Comparison of ENCODE assay signal across 8 mouse cellular contexts in genomic region chr2:165825964-165826712, GRCm38 (mm10).
DNase-seq lines count a peak whose midpoint lies in the region; ATAC-seq and TF ChIP-seq lines count a peak whose summit lies in the region.
"Had no signal": no experiment of that assay in that cellular context is flagged by ENCODE, and none has a peak within 500 bp of the region (broad histone marks: within the 10 kb centered on the region; RNA-seq: fewer than 3 reads in every experiment).

No protein-coding gene starts in this region.

- 76% methylated on average over 10 of the region's 10 CpGs for WGBS in embryonic facial prominence, embryonic 10.5 days
- WGBS in heart, adult 2 months, result 40% methylated on average over 10 of the region's 10 CpGs
- WGBS in kidney, embryonic 15.5 days, result 54% methylated on average over 10 of the region's 10 CpGs
- WGBS in limb, embryonic 14.5 days, result 59% methylated on average over 10 of the region's 10 CpGs
- WGBS in midbrain, embryonic 16.5 days, result 61% methylated on average over 10 of the region's 10 CpGs

- H3K27ac ChIP-seq in embryonic facial prominence, embryonic 10.5 days (replicated peaks), result no peak overlapping the region
- peak overlapping the region; percentile 72 for H3K27ac ChIP-seq in heart, adult 2 months
- H3K27ac ChIP-seq in kidney, embryonic 15.5 days, result peak overlapping the region; percentile 71
- no peak overlapping the region for H3K27ac ChIP-seq in limb, embryonic 14.5 days (replicated peaks; ENCODE audit: low read depth, low read length)
- no peak overlapping the region for H3K27ac ChIP-seq in midbrain, embryonic 16.5 days (ENCODE audit: low read length)

- H3K9ac ChIP-seq in heart, adult 2 months (ENCODE audit: low read depth, low read length), result no peak overlapping the region; the same call in 1 of the 2 replicates
- H3K9ac ChIP-seq in kidney, embryonic 15.5 days, result no peak overlapping the region
- no peak overlapping the region for H3K9ac ChIP-seq in limb, embryonic 14.5 days (ENCODE audit: low read depth, low read length, severe bottlenecking)
- no peak overlapping the region for H3K9ac ChIP-seq in midbrain, embryonic 16.5 days (ENCODE audit: low read depth, low read length)

- peak; percentile 94 for TF ChIP-seq EP300 in heart, adult 2 months (IDR thresholded peaks at IDR 0.05; ENCODE audit: insufficient read depth, low read depth, low read length)

- peak; percentile 79 for ATAC-seq in kidney, embryonic 15.5 days (replicated peaks; ENCODE audit: low FRiP score)
- ATAC-seq in limb, embryonic 14.5 days (ENCODE audit: low FRiP score, low read depth), result peak; percentile 59; the same call in 1 of the 2 replicates
- 0 out of 2 replicates have a peak, but pooled peaks have one; percentile 38 for ATAC-seq in midbrain, embryonic 16.5 days

- no peaks in the 10 kb centered on the region for H3K27me3 ChIP-seq in embryonic facial prominence, embryonic 10.5 days (replicated peaks; ENCODE audit: low read depth, poor library complexity, severe bottlenecking)
- no peaks in the 10 kb centered on the region for H3K27me3 ChIP-seq in heart, adult 2 months (ENCODE audit: control insufficient read depth, insufficient read depth, low read length)
- no peaks in the 10 kb centered on the region for H3K27me3 ChIP-seq in kidney, embryonic 15.5 days
- no peaks in the 10 kb centered on the region for H3K27me3 ChIP-seq in limb, embryonic 14.5 days (ENCODE audit: control insufficient read depth, insufficient read depth, low read length)
- H3K27me3 ChIP-seq in midbrain, embryonic 16.5 days (ENCODE audit: control insufficient read depth, insufficient read depth, low read depth, low read length), result no peaks in the 10 kb centered on the region

- H3K4me2 ChIP-seq in kidney, embryonic 15.5 days, result no peak overlapping the region
- no peak overlapping the region for H3K4me2 ChIP-seq in limb, embryonic 14.5 days (replicated peaks; ENCODE audit: low read depth, low read length, severe bottlenecking)
- no peak overlapping the region for H3K4me2 ChIP-seq in midbrain, embryonic 16.5 days (ENCODE audit: low read length)

- peaks cover 99% of the 10 kb centered on the region for H3K36me3 ChIP-seq in embryonic facial prominence, embryonic 10.5 days (replicated peaks)
- H3K36me3 ChIP-seq in heart, adult 2 months (ENCODE audit: control insufficient read depth, insufficient read depth, low read length), result peaks cover 3% of the 10 kb centered on the region; the same call in 1 of the 2 replicates
- peaks cover 98% of the 10 kb centered on the region for H3K36me3 ChIP-seq in kidney, embryonic 15.5 days
- peaks cover 98% of the 10 kb centered on the region for H3K36me3 ChIP-seq in limb, embryonic 14.5 days (ENCODE audit: control insufficient read depth, insufficient read depth, low read length)
- peaks cover 20% of the 10 kb centered on the region for H3K36me3 ChIP-seq in midbrain, embryonic 16.5 days (ENCODE audit: control insufficient read depth, insufficient read depth, low read length)

- no peak for TF ChIP-seq POLR2A in heart, adult 2 months (IDR thresholded peaks at IDR 0.05; ENCODE audit: insufficient read depth, low read depth, low read length)
- no peak for TF ChIP-seq POLR2A in limb, embryonic 14.5 days (IDR thresholded peaks at IDR 0.05; ENCODE audit: borderline replicate concordance, extremely low read depth, insufficient read depth, insufficient read length)

- intact Hi-C loops in heart, adult 2 months (cut with DNase I), result loop anchor here (1.0 kb wide), 2 partner anchors 74 to 88 kb away; no protein-coding TSS in a partner anchor

- TF ChIP-seq CTCF in heart, adult 2 months (IDR thresholded peaks at IDR 0.05), result peak; percentile 96

- H3K9me3 ChIP-seq in embryonic facial prominence, embryonic 10.5 days, result no peaks in the 10 kb centered on the region
- no peaks in the 10 kb centered on the region for H3K9me3 ChIP-seq in kidney, embryonic 15.5 days (replicated peaks)
- no peaks in the 10 kb centered on the region for H3K9me3 ChIP-seq in limb, embryonic 14.5 days (ENCODE audit: control insufficient read depth, low read length)
- H3K9me3 ChIP-seq in midbrain, embryonic 16.5 days (replicated peaks; ENCODE audit: control insufficient read depth, low read length, poor library complexity, severe bottlenecking), result no peaks in the 10 kb centered on the region

- no peaks in the 10 kb centered on the region for H3K79me2 ChIP-seq in heart, adult 2 months (replicated peaks; ENCODE audit: control insufficient read depth, insufficient read depth, low read length)

- DNase-seq in adrenal gland, postnatal 14 days, result peak; percentile 91
- peak; percentile 59 for DNase-seq in embryonic facial prominence, embryonic 10.5 days (ENCODE audit: low spot score)
- peak; percentile 87 to 89 for DNase-seq in heart, adult 2 months
- DNase-seq in limb, embryonic 14.5 days (ENCODE audit: low spot score), result peak; percentile 39
- peak; percentile 47 to 78 for DNase-seq in spleen, postnatal 4 days (ENCODE audit: low spot score in 2 of 2)

- H3K4me3 ChIP-seq in embryonic facial prominence, embryonic 10.5 days, result no peak overlapping the region
- H3K4me3 ChIP-seq in heart, adult 2 months, result no peak overlapping the region
- H3K4me3 ChIP-seq in kidney, embryonic 15.5 days (replicated peaks), result no peak overlapping the region
- no peak overlapping the region for H3K4me3 ChIP-seq in limb, embryonic 14.5 days (replicated peaks; ENCODE audit: low read length)
- no peak overlapping the region for H3K4me3 ChIP-seq in midbrain, embryonic 16.5 days (ENCODE audit: low read depth, low read length)
- H3K4me3 ChIP-seq: myocyte had no signal

- 0 out of 2 replicates have a peak, but pooled peaks cover 12% of the 10 kb centered on the region for H3K4me1 ChIP-seq in embryonic facial prominence, embryonic 10.5 days
- peaks cover 8% of the 10 kb centered on the region for H3K4me1 ChIP-seq in heart, adult 2 months (ENCODE audit: control insufficient read depth, insufficient read depth, low read length)
- peaks cover 23% of the 10 kb centered on the region for H3K4me1 ChIP-seq in kidney, embryonic 15.5 days
- H3K4me1 ChIP-seq in limb, embryonic 14.5 days (ENCODE audit: control insufficient read depth, insufficient read depth, low read length), result peaks cover 7% of the 10 kb centered on the region
- H3K4me1 ChIP-seq in midbrain, embryonic 16.5 days (ENCODE audit: control insufficient read depth, insufficient read depth, low read length), result no peaks in the 10 kb centered on the region; the same call in 1 of the 2 replicates

Comparison
In these comparisons a context has a peak if more than half of its experiments do, and no peak if none do; other contexts are left out.
1. DNase-seq: peak in every context shown above with its lines; median percentile 91 in adrenal gland, postnatal 14 days; 88 in heart, adult 2 months; 62 in spleen, postnatal 4 days; 59 in embryonic facial prominence, embryonic 10.5 days; 39 in limb, embryonic 14.5 days.
2. H3K27ac ChIP-seq: peak in heart, adult 2 months (single experiment) and kidney, embryonic 15.5 days (single experiment); none in embryonic facial prominence, embryonic 10.5 days (single experiment), limb, embryonic 14.5 days (single experiment) and midbrain, embryonic 16.5 days (single experiment).
3. Peak in every context shown above with its lines, with median percentiles within 50 percentile points of each other: ATAC-seq.